Mouse (Mus musculus) bone marrow, adult 2 months (tissue): ENCODE results near the gene Cgnl1.

Source experiments
- CTCF ChIP-seq: fragments of 200-500 bp; IDR thresholded peaks from 2 replicates; pipeline ENCODE4 v1.5.1; 2011; ENCODE audit warnings: low read length, control low read depth; ENCODE audit not compliant: control insufficient read depth, insufficient read depth
- POLR2A ChIP-seq: fragments of 200-500 bp; IDR thresholded peaks from 2 replicates; pipeline ENCODE4 v1.6.1; 2011; ENCODE audit warnings: low read depth, mild to moderate bottlenecking, control low read depth, low read length, borderline replicate concordance; ENCODE audit not compliant: control insufficient read depth

DNA sequence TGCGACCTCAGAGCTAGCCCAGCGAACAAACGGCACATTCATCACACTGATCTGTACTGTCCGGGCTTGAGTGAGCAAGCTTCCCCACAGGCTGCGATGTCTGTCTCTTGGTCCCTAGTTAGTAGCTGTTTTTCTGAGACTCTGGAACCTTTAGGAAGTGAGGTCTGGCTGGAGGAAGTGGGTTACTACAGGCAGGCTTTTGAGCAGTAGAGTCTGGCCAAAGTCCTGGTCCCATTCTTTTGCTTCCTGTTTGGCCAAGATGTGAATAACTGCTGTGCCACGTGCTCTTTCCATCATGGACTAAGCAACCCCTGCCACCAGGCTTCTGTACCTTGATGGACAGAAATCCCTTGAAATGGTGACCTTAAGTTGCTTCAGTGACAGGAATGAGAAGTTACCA, 174.5 kb downstream of the Cgnl1 start:
- no peak for TF ChIP-seq CTCF
- TF ChIP-seq POLR2A = no peak
